Mouse (Mus musculus): ENCODE measurements around the gene Eloa.

DNA sequence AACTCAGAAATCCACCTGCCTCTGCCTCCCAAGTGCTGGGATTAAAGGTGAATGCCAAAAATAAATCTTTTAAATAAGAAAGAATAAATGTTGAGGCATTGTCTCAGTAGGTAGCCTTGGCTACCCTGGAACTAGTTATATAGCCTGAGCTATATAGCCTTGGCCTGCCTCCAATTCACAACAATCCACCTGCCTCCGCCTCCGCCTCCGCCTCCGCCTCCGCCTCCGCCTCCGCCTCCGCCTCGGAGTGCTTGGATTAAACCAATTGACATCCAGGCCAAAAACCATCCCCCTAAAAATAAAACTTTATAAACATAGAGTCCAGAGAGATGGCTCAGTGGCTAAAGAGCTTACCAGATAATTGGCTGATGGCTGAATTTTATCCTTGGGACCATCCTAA, 1.4 kb upstream of the Eloa start:
- TF ChIP-seq CTCF (conservative IDR thresholded peaks at IDR 0.05; ENCODE audit: low read length) (no peak), POU5F1 (IDR thresholded peaks at IDR 0.05; ENCODE audit: borderline replicate concordance, low read length) (no peak), NANOG (IDR thresholded peaks at IDR 0.05; ENCODE audit: borderline replicate concordance, low read length) (no peak)

Data from E14TG2a.4 (cell line).